Mouse (Mus musculus) cerebellum, postnatal 4 days (tissue): ENCODE measurements around the gene Sytl1.

Experiments used
- DNase-seq, 2 experiments: peaks; one replicate each; pipeline ENCODE4 v3.0.0; 2022; ENCODE audit warnings: low spot score in 2 of 2, mixed read lengths in 1 of 2

Gene Sytl1

DNA sequence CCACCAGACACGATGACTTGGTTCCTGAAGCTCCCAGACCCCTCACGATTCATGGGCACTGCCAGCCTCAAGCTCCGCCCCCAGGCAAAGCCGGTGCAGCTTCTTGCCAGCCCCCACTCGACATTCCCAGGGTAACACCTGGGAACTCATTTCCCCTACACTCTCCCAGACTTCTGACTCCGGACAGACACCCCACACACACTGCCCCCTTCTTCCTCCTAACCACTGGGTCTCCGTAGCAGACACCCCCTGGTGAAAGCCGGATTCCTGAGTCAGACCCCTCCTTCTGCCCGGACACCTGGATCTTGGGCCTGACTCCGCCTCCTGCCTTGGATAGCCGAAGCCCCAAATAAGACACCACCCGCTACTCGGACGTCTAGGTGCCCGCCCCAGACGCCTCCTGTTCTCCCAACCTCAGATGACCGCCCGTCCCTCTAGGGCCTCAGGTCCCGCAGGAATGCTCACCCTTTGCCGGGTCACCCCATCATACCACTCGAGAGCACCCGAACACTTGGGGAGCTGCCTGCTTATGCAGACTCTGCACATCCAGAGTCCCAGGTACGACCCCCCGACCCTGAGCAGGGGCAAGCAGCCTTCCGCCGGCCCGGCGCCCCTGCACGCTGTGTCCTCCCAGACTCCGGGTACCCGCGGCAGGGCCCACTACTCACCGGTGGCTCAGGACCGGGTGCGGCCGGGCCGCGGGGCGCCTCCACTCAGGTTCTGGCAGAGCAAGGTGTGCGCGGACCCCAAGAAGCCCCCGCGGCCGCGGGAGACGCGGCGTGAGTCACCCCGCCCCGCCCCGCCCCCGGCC lies 51.0 kb downstream of the Sytl1 start, which contains the start of the genes Cd164l2 and Gpr3:
Cd164l2 (plus strand) TSS at position 381 of the 811 bp plus-strand sequence.
Gpr3 (minus strand) TSS at position 786 of the 811 bp plus-strand sequence.
- no peak for DNase-seq

- no peak for DNase-seq
These were observed 52.0 kb downstream of the Sytl1 start for GRCm38 (mm10) chr4:133210788-133211390.

DNA sequence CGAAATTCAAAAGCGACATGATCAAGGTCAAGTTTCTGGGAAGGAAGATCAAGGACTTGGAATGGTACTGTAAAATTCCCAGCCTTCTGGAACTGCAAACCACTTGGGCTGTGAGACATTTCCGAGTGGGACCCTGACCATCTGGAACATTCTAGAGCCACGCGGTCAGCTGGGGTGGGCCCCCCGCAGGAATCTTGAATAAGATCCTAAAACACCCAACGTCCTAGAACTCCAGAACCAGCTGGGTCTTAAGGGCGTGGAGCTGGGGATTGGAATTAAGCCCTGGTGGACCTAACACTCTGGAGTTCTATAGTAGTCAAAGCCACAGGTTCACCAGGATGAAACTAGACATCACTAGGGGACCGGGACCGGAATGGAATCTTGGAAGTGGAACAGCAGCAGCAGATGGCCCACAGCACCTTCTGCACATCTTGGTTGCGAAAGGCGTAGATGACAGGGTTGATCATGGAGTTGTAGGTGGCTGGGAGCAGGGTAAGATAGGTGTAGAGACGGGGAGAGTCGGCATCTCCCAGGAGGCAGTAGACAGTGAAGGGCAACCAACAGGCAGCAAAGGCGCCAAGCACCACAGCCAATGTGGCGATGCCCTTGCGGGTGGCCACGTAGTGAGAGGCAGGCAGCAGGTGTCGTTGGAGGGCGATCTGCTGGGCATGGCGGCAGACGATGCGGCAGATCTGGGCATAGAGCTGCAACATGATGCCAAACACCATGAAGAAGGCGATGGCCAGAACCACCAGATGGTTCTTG lies 52.7 kb downstream of the Sytl1 start:
- DNase-seq: peak in 1 of 2 experiments; percentile 38

- DNase-seq: peak in 1 of 2 experiments; percentile 63
These were observed 53.5 kb downstream of the Sytl1 start for GRCm38 (mm10) chr4:133209366-133209765.

- DNase-seq: no peak
These were observed 58.5 kb downstream of the Sytl1 start for GRCm38 (mm10) chr4:133204379-133204778.

- DNase-seq: no peak
These were observed 59.3 kb downstream of the Sytl1 start for GRCm38 (mm10) chr4:133203591-133203990.
